Mouse (Mus musculus) gastrocnemius, postnatal 10 days (tissue): ENCODE results near the gene Map2k6. TPM values are rescaled to one million over a fixed set of nuclear protein-coding genes. Genes with fewer than 3 reads are reported as not detected.
A peak's percentile ranks its signal among the peaks of the same experiment; 100 is the strongest.

ENCODE experiments used
- DNase-seq: peaks from one replicate; pipeline ENCODE4 v3.0.0; 2021; ENCODE audit warnings: mixed read lengths
- total RNA-seq, 2 experiments: library from RNA; stranded (reverse); gene quantifications; 2 replicates each; pipeline ENCODE4 v1.2.3; 2021

The Map2k6 gene
- total RNA-seq, 2 experiments from 2014 or later = 25.2 to 31.6 TPM

- DNase-seq = no peak
Observed at GRCm38 (mm10) chr11:110562320-110563081, 163.6 kb downstream of the Map2k6 start.

- DNase-seq = no peak
Observed at GRCm38 (mm10) chr11:110563272-110563671, 164.3 kb downstream of the Map2k6 start.

- DNase-seq = no peak
Observed at GRCm38 (mm10) chr11:110563801-110564200, 164.9 kb downstream of the Map2k6 start.

- no peak for DNase-seq
Observed at GRCm38 (mm10) chr11:110566307-110566706, 167.4 kb downstream of the Map2k6 start.

- peak; percentile 46 for DNase-seq
Observed at GRCm38 (mm10) chr11:110572548-110572947, 173.6 kb downstream of the Map2k6 start.

Other genes starting within 250 kb of the Map2k6 start
- gene Abca9, start 230.9 kb upstream of the Map2k6 start, total RNA-seq = 10 to 100 TPM; 20.9 to 26.2 TPM
- gene Abca6, start 147.3 kb upstream of the Map2k6 start, total RNA-seq = 1 to 10 TPM; 4.1 to 4.3 TPM
- gene Abca5, start 61.4 kb upstream of the Map2k6 start, total RNA-seq = 10 to 100 TPM; 13.4 to 13.5 TPM